Mouse (Mus musculus) urinary bladder, postnatal 36 days (tissue): Measurements from ENCODE around the gene Specc1l.

Source experiments
- DNase-seq, 2 experiments: peaks; one replicate each; pipeline ENCODE4 v3.0.0; 2022; ENCODE audit warnings: low spot score in 2 of 2, mixed read lengths in 1 of 2

The Specc1l gene

DNA sequence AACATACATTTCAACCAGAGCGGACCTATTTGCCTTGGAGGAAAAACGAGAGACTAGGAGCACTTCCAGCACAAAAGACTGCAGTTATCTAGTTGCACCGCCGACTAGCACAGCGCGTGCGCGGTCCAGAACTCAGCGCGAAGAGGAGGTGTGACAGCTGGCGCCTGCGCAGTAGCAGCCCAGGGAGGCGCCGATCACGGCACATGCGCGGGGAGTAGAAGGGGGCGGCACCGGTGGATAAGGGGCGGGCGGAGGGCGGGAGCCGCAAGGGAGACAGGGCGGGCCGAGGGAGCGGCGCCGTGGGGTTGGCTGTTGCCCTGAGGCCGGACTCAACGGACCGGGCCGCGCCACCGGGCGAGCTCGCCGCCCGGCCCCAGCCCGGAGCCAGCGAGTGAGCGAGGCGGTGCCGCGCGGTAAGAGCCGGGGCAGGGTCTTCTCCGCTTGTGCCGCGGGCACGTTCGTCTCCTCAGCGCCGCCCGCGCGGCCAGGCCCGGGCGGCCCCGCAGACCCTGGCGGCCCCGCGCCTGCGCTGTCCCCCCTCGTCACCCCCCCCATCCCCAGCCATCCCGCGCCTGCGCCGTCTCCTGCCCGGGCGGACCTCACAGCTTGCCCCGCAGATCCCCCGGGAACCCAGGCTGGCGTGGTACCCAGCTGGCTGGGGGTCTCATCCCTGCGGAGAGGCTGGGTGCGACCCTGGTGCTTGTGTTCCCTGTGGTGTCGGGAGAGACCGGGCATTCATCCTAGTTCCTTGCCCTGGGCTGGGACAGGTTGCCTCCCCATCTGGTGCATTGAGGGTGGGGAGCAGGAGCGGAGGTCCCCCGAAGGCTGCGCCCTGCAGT is at the start of gene Specc1l:
Specc1l (plus strand) TSS at position 267 of the 839 bp plus-strand sequence.
- peak; percentile 87 to 96 for DNase-seq

DNA sequence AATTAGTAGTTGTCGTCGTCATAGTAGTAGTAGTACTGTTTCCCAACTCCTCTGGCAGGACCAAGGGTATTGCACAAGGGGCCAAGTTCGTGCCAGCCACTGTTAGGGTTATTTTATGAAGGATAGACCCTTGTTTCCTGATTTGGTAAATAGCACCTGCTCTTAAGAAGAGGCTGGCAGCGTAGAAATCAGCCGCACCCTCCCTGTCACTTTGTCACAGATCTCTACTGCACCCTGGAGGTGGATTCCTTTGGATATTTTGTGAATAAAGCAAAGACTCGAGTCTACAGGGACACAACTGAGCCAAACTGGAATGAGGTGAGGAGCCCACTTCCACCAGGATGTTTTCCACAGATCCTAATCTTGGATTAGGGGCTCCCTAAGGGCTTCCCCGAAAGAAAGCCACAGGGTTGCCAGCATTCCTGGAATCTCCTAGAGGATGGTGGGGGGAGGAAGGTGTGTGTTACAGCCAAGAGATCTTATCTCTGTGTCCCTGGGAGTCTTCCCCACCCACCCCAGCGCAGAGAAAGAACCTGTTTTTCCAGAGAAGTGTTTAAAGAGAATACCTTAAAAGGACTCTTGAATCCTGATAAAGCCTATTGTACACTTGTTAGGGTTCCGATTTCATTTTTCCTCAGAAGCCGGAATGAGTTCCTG is 45.9 kb upstream of the Specc1l start:
- peak in 1 of 2 experiments; percentile 48 for DNase-seq

DNA sequence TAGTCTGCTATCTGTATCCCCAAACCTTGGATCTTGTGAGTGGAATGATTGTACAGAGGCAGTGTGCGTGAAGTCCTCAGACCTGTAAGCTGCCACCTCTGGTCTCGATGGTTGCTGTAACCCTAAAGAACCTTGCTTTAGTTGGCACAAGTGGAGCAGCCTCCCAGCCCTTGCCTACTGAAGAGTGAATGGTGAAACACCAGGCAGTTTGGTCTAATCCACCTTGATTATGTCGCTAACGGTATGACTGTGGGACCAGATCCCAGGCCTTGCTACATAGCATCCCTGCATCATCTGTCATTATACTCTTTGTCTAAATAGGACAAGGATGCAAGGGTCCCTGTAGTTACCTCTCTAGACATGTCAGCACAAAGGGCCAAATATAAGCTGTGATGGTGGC is 45.3 kb upstream of the Specc1l start:
- DNase-seq, result no peak

DNA sequence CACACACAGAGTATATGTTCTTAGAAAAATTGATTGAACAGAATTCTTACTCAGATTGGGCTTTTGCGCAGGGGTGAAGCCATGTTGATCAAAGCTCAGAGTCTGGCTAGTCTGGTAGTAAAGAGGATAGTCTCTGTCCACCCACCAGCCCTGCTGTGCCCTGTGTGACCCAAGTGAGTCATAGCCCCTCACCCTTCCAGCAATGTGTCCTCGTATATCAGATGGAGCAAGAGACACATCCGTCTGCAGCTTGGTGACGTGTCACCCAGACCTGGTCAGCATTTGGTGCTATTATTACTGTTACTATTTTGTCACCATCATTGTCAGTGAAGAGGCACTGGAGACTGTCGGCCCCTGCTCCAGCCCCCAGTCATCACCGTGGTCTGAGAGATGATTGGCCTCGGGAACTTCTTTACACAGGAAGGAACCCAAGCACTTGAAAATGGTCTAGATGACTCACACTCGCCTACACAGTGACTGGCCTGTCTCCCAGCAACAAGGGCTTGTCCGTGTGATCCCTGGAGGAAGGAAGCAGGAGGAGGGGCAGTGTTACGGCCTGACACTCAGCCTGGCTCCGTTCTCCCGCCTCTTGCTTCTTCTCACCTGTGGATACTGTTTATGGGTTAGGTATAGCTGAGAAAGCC is 41.5 kb upstream of the Specc1l start:
- DNase-seq, result peak in 1 of 2 experiments; percentile 56

DNA sequence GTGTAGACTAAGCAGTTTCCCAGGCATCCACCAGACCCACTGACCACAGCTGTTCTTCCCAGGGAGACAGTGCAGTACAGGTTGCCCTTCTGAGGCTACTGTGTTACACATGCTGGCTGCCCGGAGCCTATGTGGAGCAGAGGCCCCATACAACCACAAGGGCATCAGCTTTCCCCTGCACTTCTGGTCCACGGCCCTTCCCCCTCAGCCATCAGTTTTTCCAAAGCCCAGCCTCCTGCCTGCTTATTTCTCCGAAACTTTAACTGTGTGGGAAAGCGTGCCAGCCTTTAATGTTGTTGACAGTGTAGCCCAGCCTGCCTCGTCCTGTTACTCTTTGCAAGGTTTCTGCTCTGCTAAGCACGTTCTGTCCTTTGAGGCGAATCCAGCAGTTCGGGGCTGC is 38.8 kb upstream of the Specc1l start:
- no peak for DNase-seq

DNA sequence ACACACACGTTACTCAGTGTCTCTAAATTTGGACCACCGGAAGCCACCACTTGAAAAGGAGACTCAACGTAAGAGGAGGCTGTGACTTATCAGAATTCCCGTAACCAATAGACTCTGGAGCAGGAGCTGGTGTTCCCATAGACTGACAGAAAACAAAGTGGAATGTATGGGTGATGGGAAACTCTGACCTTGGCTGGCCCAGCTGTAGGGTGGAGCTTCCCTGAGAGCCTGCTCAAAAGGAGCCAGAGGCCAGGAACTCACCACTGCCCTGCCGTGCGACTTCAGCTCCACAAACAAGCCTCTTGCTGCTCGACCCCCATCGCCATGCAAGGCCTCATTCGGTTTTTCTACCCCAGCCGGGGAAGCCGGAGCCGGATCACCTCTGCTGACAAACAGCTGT is 38.2 kb upstream of the Specc1l start:
- no peak for DNase-seq

DNA sequence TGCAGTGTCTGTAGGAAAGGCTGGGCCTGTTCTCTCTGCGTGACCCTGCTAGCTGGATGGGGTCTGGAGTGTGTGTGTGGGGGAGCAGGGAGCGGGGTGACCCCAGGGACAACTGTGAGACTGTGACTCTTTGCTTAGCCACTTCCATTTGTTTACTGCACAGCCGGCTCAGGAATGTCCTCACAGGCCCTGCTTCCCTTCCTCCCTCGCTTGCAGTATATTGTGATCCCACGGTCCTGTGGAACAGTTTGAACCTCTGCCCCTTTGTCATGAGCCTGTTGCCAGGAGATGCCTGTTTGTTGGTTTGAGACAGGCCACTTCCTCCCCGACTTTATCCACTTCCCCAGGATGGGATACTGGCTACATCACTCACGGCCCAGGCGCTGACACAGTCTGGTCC is 35.4 kb upstream of the Specc1l start:
- DNase-seq, result no peak

DNA sequence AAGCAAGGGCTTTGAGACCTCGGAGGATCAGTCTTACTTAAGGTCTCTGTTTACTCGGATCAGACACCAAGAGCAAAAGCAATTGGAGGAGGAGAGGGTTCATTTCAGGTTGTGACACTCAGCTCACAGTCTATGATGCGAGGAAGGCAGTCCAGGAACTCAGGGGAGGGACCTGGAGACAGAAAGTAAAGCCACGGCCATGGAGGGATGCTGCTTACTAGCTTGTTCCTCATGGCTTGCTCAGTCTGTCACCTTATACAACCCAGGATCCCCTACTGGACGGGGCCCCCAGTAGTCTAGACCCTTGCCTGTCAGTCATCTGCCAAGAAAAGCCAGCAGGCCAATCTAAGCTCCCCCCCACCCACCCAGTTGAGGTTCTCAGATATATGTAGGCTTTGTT is 33.0 kb upstream of the Specc1l start:
- DNase-seq, result no peak

DNA sequence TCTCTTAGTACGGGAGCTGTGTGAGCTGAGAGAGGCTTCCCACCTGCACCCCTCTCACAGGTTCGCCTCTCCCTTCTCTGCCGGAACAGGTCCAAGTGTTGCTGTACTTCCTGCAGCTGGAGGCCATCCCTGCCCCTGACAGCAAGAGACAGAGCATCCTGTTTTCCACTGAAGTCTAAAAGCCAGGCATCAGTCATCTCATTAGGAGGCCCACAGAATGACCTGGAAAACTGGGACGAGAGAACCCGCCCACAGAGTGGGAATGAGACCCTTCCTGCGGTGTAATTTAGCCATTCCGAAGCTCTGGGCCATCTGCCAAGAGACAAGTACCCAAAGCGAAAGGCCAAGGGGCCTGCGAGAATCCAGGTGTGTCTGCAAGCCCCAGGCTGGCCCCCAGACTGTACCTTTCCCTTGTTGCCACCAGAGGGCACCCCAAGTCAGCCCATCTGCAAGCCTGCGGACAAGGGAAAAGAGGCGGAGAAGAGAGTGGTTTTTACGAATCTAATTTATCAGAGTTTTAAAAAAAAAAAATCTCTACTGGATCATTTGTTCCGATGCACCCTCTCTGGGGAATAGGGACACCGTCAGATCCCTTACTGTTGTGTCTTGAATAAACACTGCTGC is 29.6 kb upstream of the Specc1l start:
- DNase-seq, result peak; percentile 65 to 76

DNA sequence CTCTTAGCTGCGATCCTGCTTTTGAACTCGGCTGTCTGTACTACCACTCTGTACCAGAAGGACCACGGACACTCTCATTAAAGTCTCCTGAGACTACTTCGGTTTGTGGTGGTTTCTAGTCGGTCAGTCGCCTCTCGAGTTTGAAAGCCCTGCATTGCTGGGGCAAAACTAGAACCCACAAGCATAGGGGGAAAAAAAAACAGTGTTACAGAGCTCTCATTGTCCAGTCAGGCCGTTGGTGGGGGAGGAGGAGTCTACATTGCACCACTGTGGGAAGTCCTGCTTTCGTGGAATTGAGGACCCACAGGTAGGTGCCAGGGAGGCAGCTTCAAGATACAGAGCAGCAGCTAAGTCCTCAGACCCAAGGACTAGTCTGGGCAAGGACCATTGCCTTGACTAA is 27.0 kb upstream of the Specc1l start:
- DNase-seq, result no peak

DNA sequence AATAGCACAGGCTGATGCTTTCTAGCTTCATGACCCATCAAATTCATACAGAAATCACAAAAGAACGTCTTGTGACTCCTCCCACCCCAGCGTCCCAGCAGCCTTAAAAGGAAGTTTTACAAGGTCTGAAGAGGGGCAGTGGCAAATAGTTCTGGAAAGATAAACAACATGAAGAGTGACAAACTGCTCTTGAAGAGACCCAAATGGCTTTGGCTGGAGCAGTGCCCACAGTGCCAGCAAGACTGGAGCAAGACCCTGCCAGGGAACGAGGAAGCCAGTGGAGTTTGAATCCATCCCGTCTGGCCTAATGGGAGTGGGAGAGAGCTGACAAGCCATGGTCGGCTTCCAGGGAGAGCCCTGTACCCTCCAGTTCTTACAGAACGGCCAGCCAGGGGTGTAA is 25.3 kb upstream of the Specc1l start:
- DNase-seq, result no peak

DNA sequence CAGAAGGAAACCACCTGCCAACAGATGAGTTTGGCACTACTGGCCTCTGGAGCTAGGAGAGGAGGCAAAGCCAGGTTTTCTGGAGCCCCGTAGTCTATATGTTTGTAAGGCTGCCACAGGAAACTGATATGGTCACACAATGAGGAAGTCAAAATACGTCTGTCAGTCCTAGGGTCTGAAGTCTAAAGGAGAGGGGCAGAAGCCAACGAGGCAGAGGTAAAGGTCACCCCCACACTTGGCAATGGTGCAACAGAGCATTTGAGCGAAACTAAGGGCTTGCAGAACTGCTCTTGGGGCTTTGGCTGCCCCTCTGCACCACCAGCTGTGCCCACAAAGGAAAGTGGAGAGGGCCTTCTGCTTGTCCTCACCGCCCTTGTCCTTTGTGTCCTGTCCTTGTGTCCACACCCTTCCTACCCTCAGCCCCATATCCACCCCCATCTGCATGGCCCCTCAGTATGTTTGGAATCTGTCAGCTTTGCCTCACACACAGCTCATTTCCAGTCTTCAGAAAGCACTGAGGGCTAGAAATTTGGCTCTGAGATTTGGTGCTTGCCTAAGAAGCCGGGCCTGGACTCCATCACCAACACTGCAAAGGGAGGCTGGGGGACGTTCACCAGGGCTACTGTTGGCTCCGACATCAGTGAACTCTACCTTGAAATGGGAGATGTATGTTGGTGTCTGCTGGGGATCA is 24.4 kb upstream of the Specc1l start:
- no peak for DNase-seq

DNA sequence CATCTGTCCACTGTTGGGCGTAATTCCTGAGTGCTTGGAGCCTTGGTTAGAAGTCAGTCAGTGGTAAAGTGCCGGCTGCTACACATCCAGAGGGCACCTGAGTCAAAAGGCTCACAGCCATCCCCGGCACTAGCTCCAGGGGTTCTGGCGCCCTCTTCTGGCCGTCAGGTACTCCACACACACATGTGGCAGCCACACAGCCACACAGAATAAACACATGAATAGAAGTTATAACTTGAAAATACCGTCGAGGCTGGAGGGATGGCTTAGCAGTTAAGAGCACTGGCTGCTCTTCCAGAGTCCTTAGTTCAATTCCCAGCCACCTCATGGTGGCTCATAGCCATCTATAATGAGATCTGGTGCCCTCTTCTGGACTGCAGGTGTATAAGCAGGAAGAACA is 20.2 kb upstream of the Specc1l start:
- DNase-seq, result no peak

DNA sequence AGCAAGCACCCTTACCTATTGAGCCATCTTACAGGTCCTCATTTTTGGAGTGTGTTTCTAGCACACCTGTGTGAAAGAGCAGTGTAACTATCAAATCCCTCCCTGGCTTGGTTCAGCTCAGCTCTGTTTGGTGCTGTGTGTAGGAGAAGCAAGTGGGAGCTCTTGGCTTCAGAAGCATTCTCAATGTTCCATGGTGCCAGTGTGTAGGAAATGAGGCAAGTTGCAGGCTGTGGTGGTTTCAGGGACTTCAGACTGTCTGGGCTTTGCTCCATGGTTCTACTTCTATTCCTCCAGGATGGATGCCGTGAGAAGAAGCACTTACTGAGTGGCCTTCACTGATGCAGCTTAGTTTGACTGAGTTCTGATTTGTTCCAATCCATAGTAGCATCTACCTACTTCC is 14.1 kb upstream of the Specc1l start:
- DNase-seq, result no peak

DNA sequence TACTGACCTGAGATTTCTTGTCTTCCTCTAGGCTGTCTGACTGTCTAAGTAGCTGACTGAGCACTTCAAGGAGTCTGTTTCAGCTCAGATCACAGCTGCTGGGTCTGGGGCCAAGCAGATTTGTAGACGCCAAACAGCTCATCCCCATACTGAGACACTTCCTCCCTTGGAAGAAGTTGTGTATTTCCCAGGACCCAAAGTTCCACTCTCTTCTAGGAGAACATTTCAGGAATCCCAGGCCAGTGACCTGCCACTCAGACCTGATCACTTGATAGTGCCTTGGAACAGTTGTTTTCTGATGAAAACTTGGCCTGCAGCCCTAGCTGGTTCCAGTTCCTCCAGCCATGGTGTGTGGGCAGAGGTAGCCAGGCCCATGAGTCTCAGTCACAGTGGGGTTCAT is 11.1 kb upstream of the Specc1l start:
- DNase-seq, result no peak

DNA sequence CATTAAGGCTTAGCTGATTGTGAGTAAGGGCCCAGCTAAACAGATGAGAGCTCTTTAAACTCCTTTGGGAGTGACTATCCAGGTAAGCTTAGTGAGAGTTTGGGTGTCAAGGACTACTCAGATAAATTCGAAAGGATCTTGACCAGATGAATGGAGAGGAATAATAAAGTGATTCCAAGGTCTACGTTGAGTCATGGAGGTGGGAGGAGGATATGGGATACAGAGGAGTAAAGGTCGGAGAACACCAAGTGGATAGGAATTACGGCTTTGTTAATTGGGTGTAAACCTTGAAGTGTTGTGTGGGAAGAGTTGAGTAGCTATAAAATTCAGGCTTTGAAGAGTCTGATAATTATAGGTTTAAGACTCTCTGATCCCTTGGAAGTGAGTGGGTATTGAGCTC is 5.7 kb upstream of the Specc1l start:
- DNase-seq, result no peak

DNA sequence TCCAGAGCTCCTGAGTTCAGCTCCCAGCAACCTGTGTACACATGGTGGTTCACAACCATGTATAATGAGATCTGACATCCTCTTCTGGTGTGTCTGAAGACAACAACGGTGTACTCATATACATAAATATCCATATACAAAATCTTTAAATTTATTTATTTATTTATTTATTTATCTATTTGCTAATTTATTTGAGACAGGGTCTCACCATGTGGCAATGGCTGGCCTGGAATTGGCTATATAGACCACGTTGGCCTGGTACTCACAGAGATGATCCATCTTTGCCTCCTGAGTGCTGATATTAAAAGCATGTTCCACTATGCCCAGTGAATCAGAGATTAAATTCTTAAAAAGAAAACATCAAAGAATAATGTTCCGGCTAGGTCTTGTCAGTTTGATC is 1.0 kb upstream of the Specc1l start:
- no peak for DNase-seq

DNA sequence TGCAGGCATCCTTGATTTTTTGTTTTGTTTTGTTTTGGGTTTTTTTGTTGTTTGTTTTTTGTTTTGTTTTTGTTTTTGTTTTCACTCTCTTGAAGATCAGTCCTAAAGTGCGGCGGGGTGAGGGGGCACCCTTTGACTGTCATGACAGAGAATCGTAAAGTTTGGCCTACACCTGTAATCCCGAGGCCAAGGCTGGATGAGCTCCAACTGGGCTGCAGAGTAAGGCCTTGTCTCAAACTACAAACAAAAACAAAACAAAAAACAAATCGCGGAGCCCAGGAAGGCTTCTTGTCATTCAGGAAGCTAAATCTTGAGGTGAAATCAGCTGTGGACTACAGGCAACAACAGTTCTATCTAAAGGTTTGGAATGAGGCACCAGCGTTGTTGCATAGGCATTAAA is 1.1 kb downstream of the Specc1l start:
- no peak for DNase-seq

DNA sequence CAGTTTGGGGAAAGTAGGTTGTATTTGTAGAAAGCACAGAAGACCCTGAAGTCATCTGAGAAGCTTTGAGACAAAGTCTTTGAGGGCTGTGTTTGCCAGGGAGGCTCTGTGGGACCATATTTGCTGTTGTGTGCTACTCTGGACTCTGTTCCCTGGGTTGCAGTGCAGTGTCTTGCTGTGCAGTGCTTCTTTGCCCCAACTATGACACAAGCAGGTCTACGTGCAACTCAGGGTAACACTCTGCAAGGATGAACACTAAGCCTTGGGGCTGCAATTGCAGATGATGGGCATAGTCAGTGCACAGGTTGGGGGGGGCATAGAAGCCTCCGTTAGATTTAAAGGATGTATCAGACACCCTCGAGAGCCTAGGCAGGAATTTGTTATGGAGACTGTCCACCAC is 8.8 kb downstream of the Specc1l start:
- DNase-seq, result no peak

DNA sequence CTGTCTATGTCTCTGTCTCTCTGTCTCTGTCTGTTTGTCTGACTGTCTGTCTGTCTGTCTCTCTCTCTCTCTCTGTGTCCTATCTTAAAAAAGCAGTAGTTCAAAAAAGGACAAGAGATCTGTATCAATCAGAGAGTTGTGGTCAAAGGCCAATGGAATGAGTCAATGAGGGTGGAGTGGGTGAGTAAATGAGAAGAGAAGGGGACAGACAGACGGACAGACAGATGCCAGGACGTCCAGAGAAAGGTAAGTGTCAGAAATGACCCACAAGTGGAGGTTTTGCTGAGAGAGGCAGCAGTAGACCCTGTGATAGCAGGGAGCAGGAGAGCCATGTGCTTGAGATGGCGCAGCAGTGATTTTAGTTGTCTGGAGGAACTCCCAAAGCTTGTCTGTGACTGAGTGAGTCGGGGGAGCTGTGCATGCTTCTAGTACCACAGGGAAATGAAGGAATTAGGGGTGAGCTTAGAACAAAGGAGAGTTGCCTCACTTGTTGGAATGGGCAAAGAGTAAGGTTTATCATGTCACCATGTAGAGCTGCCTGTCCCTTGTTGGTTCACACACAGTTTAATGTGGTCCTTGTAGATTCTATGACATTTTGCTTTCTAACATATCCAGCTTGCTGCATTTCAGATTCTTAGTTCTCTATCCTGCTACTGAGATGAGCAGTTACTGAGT is 10.2 kb downstream of the Specc1l start:
- DNase-seq, result no peak

DNA sequence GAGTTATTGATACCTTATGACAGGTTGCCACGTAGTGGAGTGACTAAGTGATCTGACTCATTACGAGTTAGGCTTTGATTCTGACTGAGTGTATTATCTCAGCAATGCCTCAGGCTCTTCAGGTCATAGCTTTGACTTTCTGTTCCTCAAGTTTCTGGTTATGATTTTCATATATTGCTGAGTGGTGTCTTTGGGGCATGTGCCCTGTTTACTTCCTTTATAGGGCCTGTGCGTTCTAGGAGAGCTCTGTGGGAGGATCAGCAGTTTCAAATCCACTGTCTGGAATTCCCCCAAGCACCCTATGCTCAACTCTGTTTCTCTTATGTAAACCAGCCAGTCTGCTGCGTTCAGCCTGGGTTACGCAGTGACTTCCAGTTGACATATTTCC is 10.7 kb downstream of the Specc1l start:
- no peak for DNase-seq
